Mouse (Mus musculus): ENCODE measurements around the gene Dedd. TPM values are rescaled to one million over a fixed set of nuclear protein-coding genes. Genes with fewer than 3 reads are reported as not detected.
"Not testable (repeated sequence)": the region's sequence is repeated elsewhere in the genome, so short reads cannot be mapped to it uniquely, and the experiment has no call there.

Dedd gene
- total RNA-seq, 1 experiment: 23.9 TPM

- H3K9me3 ChIP-seq (ENCODE audit: control insufficient read depth, insufficient read depth, low read depth, low read length): no peaks in the 10 kb centered on the region
- H3K4me1 ChIP-seq (ENCODE audit: control insufficient read depth in 2 of 2, insufficient read depth in 2 of 2, low read length in 2 of 2, poor library complexity in 1 of 2): peaks cover 4 to 8% of the 10 kb centered on the region in 2 experiments; a peak in 3 of 4 replicates
- in situ Hi-C loops (cut with MboI; ENCODE audit: low sequenced_read_pairs in 2 of 2, unreplicated experiment in 2 of 2): no loop called here
- TF ChIP-seq MAFK (IDR thresholded peaks at IDR 0.05; ENCODE audit: insufficient read depth, low read depth, low read length) (no peak), CHD2 (IDR thresholded peaks at IDR 0.05; ENCODE audit: low read depth, low read length) (no peak), ZC3H11A (IDR thresholded peaks at IDR 0.05; ENCODE audit: borderline replicate concordance, low read depth, low read length) (no peak), ZNF384 (IDR thresholded peaks at IDR 0.05; ENCODE audit: low read depth, low read length) (no peak), HCFC1 (IDR thresholded peaks at IDR 0.05; ENCODE audit: borderline replicate concordance, insufficient read depth, low read length) (no peak)
- no peak overlapping the region for H3K4me3 ChIP-seq (ENCODE audit: insufficient read depth in 1 of 2, low read depth in 1 of 2, low read length in 2 of 2, poor library complexity in 1 of 2, severe bottlenecking in 1 of 2)
- DNase-seq (ENCODE audit: low read depth, low spot score): no peak
- no peak overlapping the region for H3K9ac ChIP-seq (ENCODE audit: insufficient read depth, low read depth, low read length, poor library complexity, severe bottlenecking)
- H3K27ac ChIP-seq (ENCODE audit: insufficient read depth, low read depth, low read length, poor library complexity, severe bottlenecking): no peak overlapping the region
- H3K36me3 ChIP-seq (ENCODE audit: control insufficient read depth, insufficient read depth, low read length, poor library complexity, severe bottlenecking): no peaks in the 10 kb centered on the region
Measured at GRCm38 (mm10) chr1:171298226-171298625, 30.7 kb upstream of the Dedd start.

DNA sequence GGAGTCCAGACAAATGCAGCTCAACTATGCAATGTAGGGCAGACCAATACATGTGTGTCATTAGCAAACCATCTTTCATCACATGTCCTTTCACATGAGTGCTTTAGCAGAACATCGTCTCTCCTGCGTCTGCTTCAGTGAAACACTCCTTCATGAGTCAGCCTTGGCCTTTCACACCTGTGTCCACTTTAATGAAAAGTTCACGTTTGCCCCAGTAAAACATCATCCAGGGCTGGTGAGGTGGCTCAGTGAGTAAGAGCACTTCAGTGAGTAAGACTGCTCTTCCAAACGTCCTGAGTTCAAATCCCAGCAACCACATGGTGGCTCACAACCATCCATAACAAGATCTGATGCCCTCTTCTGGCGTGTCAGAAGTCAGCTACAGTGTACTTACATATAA, 22.8 kb upstream of the Dedd start:
- in situ Hi-C loops (cut with MboI; ENCODE audit: low sequenced_read_pairs in 2 of 2, unreplicated experiment in 2 of 2); H3K9ac ChIP-seq (ENCODE audit: insufficient read depth, low read depth, low read length, poor library complexity, severe bottlenecking); H3K36me3 ChIP-seq (ENCODE audit: control insufficient read depth, insufficient read depth, low read length, poor library complexity, severe bottlenecking); H3K4me1 ChIP-seq (ENCODE audit: control insufficient read depth in 2 of 2, insufficient read depth in 2 of 2, low read length in 2 of 2, poor library complexity in 1 of 2); DNase-seq (ENCODE audit: low read depth, low spot score); H3K27ac ChIP-seq (ENCODE audit: insufficient read depth, low read depth, low read length, poor library complexity, severe bottlenecking); H3K4me3 ChIP-seq (ENCODE audit: insufficient read depth in 1 of 2, low read depth in 1 of 2, low read length in 2 of 2, poor library complexity in 1 of 2, severe bottlenecking in 1 of 2); H3K9me3 ChIP-seq (ENCODE audit: control insufficient read depth, insufficient read depth, low read depth, low read length): not testable (repeated sequence)

DNA sequence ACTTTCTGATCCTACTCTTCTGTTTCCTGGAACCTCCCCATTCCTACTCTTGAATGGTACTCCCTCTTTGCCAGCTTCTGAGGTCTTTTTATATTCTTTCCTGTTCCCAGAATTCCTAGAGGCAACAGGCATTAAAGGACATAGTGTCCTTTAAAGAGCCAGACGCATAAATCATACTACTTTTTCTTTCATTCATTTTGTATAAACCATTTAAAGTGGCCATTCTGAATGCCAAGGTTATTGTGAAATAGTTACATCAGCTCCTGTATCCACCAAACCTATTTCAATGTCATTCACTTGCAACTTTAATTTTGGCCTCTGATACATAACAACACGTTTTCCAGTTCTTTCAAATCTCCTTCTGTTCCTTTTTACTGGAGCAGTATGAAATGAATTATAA, 19.6 kb upstream of the Dedd start:
- DNase-seq (ENCODE audit: low read depth, low spot score): no peak
- Histone ChIP-seq H3K27ac (ENCODE audit: insufficient read depth, low read depth, low read length, poor library complexity, severe bottlenecking) (no peak overlapping the region), H3K4me1 (ENCODE audit: control insufficient read depth in 2 of 2, insufficient read depth in 2 of 2, low read length in 2 of 2, poor library complexity in 1 of 2) (peaks cover 0 to 3% of the 10 kb centered on the region in 2 experiments; a peak in 1 of 4 replicates), H3K9ac (ENCODE audit: insufficient read depth, low read depth, low read length, poor library complexity, severe bottlenecking) (no peak overlapping the region), H3K36me3 (ENCODE audit: control insufficient read depth, insufficient read depth, low read length, poor library complexity, severe bottlenecking) (no peaks in the 10 kb centered on the region), H3K9me3 (ENCODE audit: control insufficient read depth, insufficient read depth, low read depth, low read length) (no peaks in the 10 kb centered on the region), H3K4me3 (ENCODE audit: insufficient read depth in 1 of 2, low read depth in 1 of 2, low read length in 2 of 2, poor library complexity in 1 of 2, severe bottlenecking in 1 of 2) (no peak overlapping the region)
- in situ Hi-C loops (cut with MboI; ENCODE audit: low sequenced_read_pairs in 2 of 2, unreplicated experiment in 2 of 2): no loop called here
- TF ChIP-seq ZNF384 (IDR thresholded peaks at IDR 0.05; ENCODE audit: low read depth, low read length) (no peak), MAFK (IDR thresholded peaks at IDR 0.05; ENCODE audit: insufficient read depth, low read depth, low read length) (no peak), ZC3H11A (IDR thresholded peaks at IDR 0.05; ENCODE audit: borderline replicate concordance, low read depth, low read length) (no peak), HCFC1 (IDR thresholded peaks at IDR 0.05; ENCODE audit: borderline replicate concordance, insufficient read depth, low read length) (no peak), CHD2 (IDR thresholded peaks at IDR 0.05; ENCODE audit: low read depth, low read length) (no peak)

DNA sequence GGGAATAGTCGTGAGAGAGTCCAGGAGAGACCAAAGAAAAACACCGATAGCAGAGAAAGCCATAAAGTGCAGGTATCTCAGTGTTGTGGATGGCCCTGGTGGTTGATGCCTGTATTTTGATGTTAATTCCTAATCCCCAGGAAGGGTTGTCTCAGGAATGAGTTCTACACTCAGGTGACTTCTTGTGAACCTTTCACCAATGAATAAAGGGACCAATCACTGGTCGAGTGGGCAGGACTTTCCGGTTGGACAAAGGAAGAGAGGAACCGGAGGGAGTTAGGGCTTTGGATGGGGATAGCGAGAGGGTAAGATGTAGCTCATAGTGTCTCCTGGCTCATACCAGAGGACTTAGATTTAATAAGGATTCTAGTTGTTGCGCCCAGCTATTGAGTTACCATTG, 9.2 kb upstream of the Dedd start:
- Histone ChIP-seq H3K9ac (ENCODE audit: insufficient read depth, low read depth, low read length, poor library complexity, severe bottlenecking) (peak overlapping the region; percentile 78), H3K9me3 (ENCODE audit: control insufficient read depth, insufficient read depth, low read depth, low read length) (no peaks in the 10 kb centered on the region), H3K4me1 (ENCODE audit: control insufficient read depth in 2 of 2, insufficient read depth in 2 of 2, low read length in 2 of 2, poor library complexity in 1 of 2) (peaks cover 5 to 7% of the 10 kb centered on the region in 2 experiments; a peak in 1 of 4 replicates), H3K36me3 (ENCODE audit: control insufficient read depth, insufficient read depth, low read length, poor library complexity, severe bottlenecking) (no peaks in the 10 kb centered on the region), H3K4me3 (ENCODE audit: insufficient read depth in 1 of 2, low read depth in 1 of 2, low read length in 2 of 2, poor library complexity in 1 of 2, severe bottlenecking in 1 of 2) (peak overlapping the region; percentile 76 to 88), H3K27ac (ENCODE audit: insufficient read depth, low read depth, low read length, poor library complexity, severe bottlenecking) (peak overlapping the region; percentile 80; the same call in 1 of the 2 replicates)
- TF ChIP-seq ZC3H11A (IDR thresholded peaks at IDR 0.05; ENCODE audit: borderline replicate concordance, low read depth, low read length): no peak
- no peak for TF ChIP-seq HCFC1 (IDR thresholded peaks at IDR 0.05; ENCODE audit: borderline replicate concordance, insufficient read depth, low read length)
- TF ChIP-seq CHD2 (IDR thresholded peaks at IDR 0.05; ENCODE audit: low read depth, low read length): no peak
- TF ChIP-seq ZNF384 (IDR thresholded peaks at IDR 0.05; ENCODE audit: low read depth, low read length): no peak
- TF ChIP-seq MAFK (IDR thresholded peaks at IDR 0.05; ENCODE audit: insufficient read depth, low read depth, low read length): no peak
- peak; percentile 79 for DNase-seq (ENCODE audit: low read depth, low spot score)
- in situ Hi-C loops (cut with MboI; ENCODE audit: low sequenced_read_pairs in 2 of 2, unreplicated experiment in 2 of 2): no loop called here

DNA sequence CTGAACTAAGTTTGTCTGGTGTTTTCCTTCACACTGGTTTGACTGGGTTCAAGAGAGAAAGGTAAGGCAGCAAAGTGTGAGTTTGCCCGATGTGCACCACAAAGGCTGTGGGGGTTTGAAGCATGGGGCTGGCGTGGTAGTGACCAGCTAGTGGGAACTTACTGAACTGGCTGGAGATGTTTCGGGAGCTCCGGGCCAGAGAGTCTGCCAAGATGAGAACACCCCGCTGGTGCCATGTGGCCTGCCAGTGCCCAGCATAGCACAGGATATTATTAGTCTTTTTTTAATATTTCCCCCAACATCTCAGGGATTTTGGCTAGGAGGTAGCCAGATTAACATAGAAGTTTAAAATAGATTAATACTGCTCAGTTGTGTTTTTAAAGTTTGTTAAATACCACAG, 8.8 kb upstream of the Dedd start:
- Histone ChIP-seq H3K4me3 (ENCODE audit: insufficient read depth in 1 of 2, low read depth in 1 of 2, low read length in 2 of 2, poor library complexity in 1 of 2, severe bottlenecking in 1 of 2) (peak overlapping the region; percentile 76 to 88), H3K27ac (ENCODE audit: insufficient read depth, low read depth, low read length, poor library complexity, severe bottlenecking) (peak overlapping the region; percentile 80), H3K36me3 (ENCODE audit: control insufficient read depth, insufficient read depth, low read length, poor library complexity, severe bottlenecking) (no peaks in the 10 kb centered on the region), H3K9ac (ENCODE audit: insufficient read depth, low read depth, low read length, poor library complexity, severe bottlenecking) (peak overlapping the region; percentile 78), H3K4me1 (ENCODE audit: control insufficient read depth in 2 of 2, insufficient read depth in 2 of 2, low read length in 2 of 2, poor library complexity in 1 of 2) (peaks cover 5 to 7% of the 10 kb centered on the region in 2 experiments; a peak in 1 of 4 replicates), H3K9me3 (ENCODE audit: control insufficient read depth, insufficient read depth, low read depth, low read length) (no peaks in the 10 kb centered on the region)
- TF ChIP-seq ZC3H11A (IDR thresholded peaks at IDR 0.05; ENCODE audit: borderline replicate concordance, low read depth, low read length) (no peak), MAFK (IDR thresholded peaks at IDR 0.05; ENCODE audit: insufficient read depth, low read depth, low read length) (no peak), HCFC1 (IDR thresholded peaks at IDR 0.05; ENCODE audit: borderline replicate concordance, insufficient read depth, low read length) (no peak), CHD2 (IDR thresholded peaks at IDR 0.05; ENCODE audit: low read depth, low read length) (no peak), ZNF384 (IDR thresholded peaks at IDR 0.05; ENCODE audit: low read depth, low read length) (no peak)
- in situ Hi-C loops (cut with MboI; ENCODE audit: low sequenced_read_pairs in 2 of 2, unreplicated experiment in 2 of 2): no loop called here
- no peak for DNase-seq (ENCODE audit: low read depth, low spot score)
